8 mouse cellular contexts compared by ENCODE assay signal in the genomic region with DNA sequence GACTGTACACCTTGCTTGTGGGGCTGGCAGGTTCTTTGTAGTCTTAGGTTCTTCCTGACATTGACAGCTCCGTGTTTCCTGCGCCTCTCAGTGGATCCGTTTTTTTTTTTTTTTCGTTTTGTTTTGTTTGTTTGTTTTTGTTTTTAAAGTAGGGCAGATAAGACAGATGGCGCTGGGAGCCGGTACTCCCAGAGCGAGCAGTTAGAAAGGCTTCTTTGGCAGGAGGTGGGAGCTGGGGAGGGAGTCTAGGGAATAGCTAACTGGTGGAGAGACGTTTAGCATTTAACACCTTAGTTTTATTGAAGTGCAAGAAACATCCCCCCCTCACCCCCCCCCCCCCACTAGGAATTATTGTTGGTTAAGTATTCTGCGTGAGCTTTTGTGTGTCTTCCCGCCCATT. TPM values are rescaled to one million over a fixed set of nuclear protein-coding genes. Genes with fewer than 3 reads are reported as not detected.
DNase-seq lines count a peak whose midpoint lies in the region; ATAC-seq and TF ChIP-seq lines count a peak whose summit lies in the region.

No protein-coding gene starts in this region.

- H3K27me3 ChIP-seq in heart, embryonic 14.5 days (ENCODE audit: control insufficient read depth, insufficient read depth, low read length): no peaks in the 10 kb centered on the region
- H3K27me3 ChIP-seq in forebrain, embryonic 10.5 days (ENCODE audit: poor library complexity, severe bottlenecking): no peaks in the 10 kb centered on the region
- peaks cover 12% of the 10 kb centered on the region; the same call in 1 of the 2 replicates for H3K27me3 ChIP-seq in liver, embryonic 15.5 days

- H3K36me3 ChIP-seq in heart, embryonic 14.5 days (ENCODE audit: control insufficient read depth, insufficient read depth, low read length): no peaks in the 10 kb centered on the region
- no peaks in the 10 kb centered on the region for H3K36me3 ChIP-seq in ES-E14 (ENCODE audit: control insufficient read depth, insufficient read depth, low read length, poor library complexity, severe bottlenecking)
- peaks cover 9% of the 10 kb centered on the region; the same call in 1 of the 2 replicates for H3K36me3 ChIP-seq in forebrain, embryonic 10.5 days (replicated peaks)
- H3K36me3 ChIP-seq in liver, embryonic 15.5 days (replicated peaks): no peaks in the 10 kb centered on the region

- H3K4me2 ChIP-seq in heart, embryonic 14.5 days (ENCODE audit: low read length): peak overlapping the region; percentile 80
- H3K4me2 ChIP-seq in liver, embryonic 15.5 days: peak overlapping the region; percentile 84

- H3K9ac ChIP-seq in heart, embryonic 14.5 days (ENCODE audit: low read length): peak overlapping the region; percentile 81
- peak overlapping the region; percentile 91 for H3K9ac ChIP-seq in ES-E14 (ENCODE audit: insufficient read depth, low read depth, low read length, poor library complexity, severe bottlenecking)
- peak overlapping the region; percentile 81 for H3K9ac ChIP-seq in liver, embryonic 15.5 days

- in situ Hi-C loops in ES-E14 (cut with MboI; ENCODE audit: low sequenced_read_pairs in 2 of 2, unreplicated experiment in 2 of 2): no loop called here

- H3K4me1 ChIP-seq in heart, embryonic 14.5 days (ENCODE audit: control insufficient read depth in 2 of 2, insufficient read depth in 2 of 2, low read length in 2 of 2): peaks cover 0 to 12% of the 10 kb centered on the region in 2 experiments; a peak in 1 of 4 replicates
- H3K4me1 ChIP-seq in ES-E14 (ENCODE audit: control insufficient read depth in 2 of 2, insufficient read depth in 2 of 2, low read length in 2 of 2, poor library complexity in 1 of 2): 0 out of 4 replicates have a peak, but pooled peaks cover 0 to 3% of the 10 kb centered on the region in 2 experiments
- H3K4me1 ChIP-seq in forebrain, embryonic 10.5 days: peaks cover 29% of the 10 kb centered on the region
- H3K4me1 ChIP-seq in liver, embryonic 15.5 days (replicated peaks): peaks cover 24% of the 10 kb centered on the region

- H3K9me3 ChIP-seq in heart, embryonic 14.5 days (ENCODE audit: control insufficient read depth, low read length): no peaks in the 10 kb centered on the region
- H3K9me3 ChIP-seq in ES-E14 (ENCODE audit: control insufficient read depth, insufficient read depth, low read depth, low read length): no peaks in the 10 kb centered on the region
- no peaks in the 10 kb centered on the region for H3K9me3 ChIP-seq in forebrain, embryonic 10.5 days
- no peaks in the 10 kb centered on the region for H3K9me3 ChIP-seq in liver, embryonic 15.5 days (replicated peaks)

- intact Hi-C loops in heart, postnatal 36 days (cut with DNase I): loop anchor here (5.0 kb wide), 2 partner anchors 136 to 324 kb away; a partner anchor contains a TSS

- H3K27ac ChIP-seq in heart, embryonic 14.5 days (replicated peaks in 1 of 2; ENCODE audit: control insufficient read depth in 1 of 2, insufficient read depth in 1 of 2, low read depth in 2 of 2, low read length in 2 of 2): peak overlapping the region; percentile 72 to 78; a peak in 2 of 4 replicates
- H3K27ac ChIP-seq in ES-E14 (ENCODE audit: insufficient read depth, low read depth, low read length, poor library complexity, severe bottlenecking): no peak overlapping the region
- H3K27ac ChIP-seq in forebrain, embryonic 10.5 days: peak overlapping the region; percentile 96
- H3K27ac ChIP-seq in liver, embryonic 15.5 days (replicated peaks): peak overlapping the region; percentile 79

- 0% methylated on average over 10 of the region's 10 CpGs for WGBS in heart, embryonic 14.5 days
- under 1% methylated on average over 10 of the region's 10 CpGs for WGBS in forebrain, embryonic 10.5 days
- under 1% methylated on average over 10 of the region's 10 CpGs for WGBS in liver, embryonic 15.5 days (ENCODE audit: insufficient replicate concordance)

- ATAC-seq in heart, embryonic 14.5 days (ENCODE audit: insufficient number of reproducible peaks, insufficient read depth, low FRiP score, low read depth): no peak
- no peak for ATAC-seq in liver, embryonic 15.5 days (ENCODE audit: insufficient read depth)
- no peak for ATAC-seq in megakaryocyte progenitor cell, adult 5-6 weeks (replicated peaks; ENCODE audit: poor library complexity)

- no peak for DNase-seq in heart, postnatal 36 days
- DNase-seq in ES-E14 (ENCODE audit: low read depth, low spot score): no peak
- DNase-seq in forebrain, embryonic 10.5 days (ENCODE audit: extremely low spot score, low spot score): no peak
- DNase-seq in spleen, adult 18-20 months: no peak
- DNase-seq in urinary bladder, postnatal 10 days (ENCODE audit: low spot score): no peak

- H3K4me3 ChIP-seq in heart, embryonic 14.5 days (ENCODE audit: control insufficient read depth in 1 of 2, insufficient read depth in 1 of 2, low read depth in 1 of 2, low read length in 2 of 2): peak overlapping the region; percentile 81 to 97
- peak overlapping the region; percentile 90 to 91 for H3K4me3 ChIP-seq in ES-E14 (ENCODE audit: insufficient read depth in 1 of 2, low read depth in 1 of 2, low read length in 2 of 2, poor library complexity in 1 of 2, severe bottlenecking in 1 of 2)
- H3K4me3 ChIP-seq in forebrain, embryonic 10.5 days: peak overlapping the region; percentile 77
- peak overlapping the region; percentile 82 for H3K4me3 ChIP-seq in liver, embryonic 15.5 days (replicated peaks)

TF ChIP-seq in ES-E14, 5 proteins besides CTCF, POLR2A, EP300 and RAD21:
- TF ChIP-seq MAFK (IDR thresholded peaks at IDR 0.05; ENCODE audit: insufficient read depth, low read depth, low read length) (no peak), CHD2 (IDR thresholded peaks at IDR 0.05; ENCODE audit: low read depth, low read length) (no peak), HCFC1 (IDR thresholded peaks at IDR 0.05; ENCODE audit: borderline replicate concordance, insufficient read depth, low read length) (no peak), ZC3H11A (IDR thresholded peaks at IDR 0.05; ENCODE audit: borderline replicate concordance, low read depth, low read length) (no peak), ZNF384 (IDR thresholded peaks at IDR 0.05; ENCODE audit: low read depth, low read length) (peak; percentile 58)

RNA-seq across cellular contexts. Expression of a gene that starts 0.8 kb away (rescaled TPM):
- 2.8 and 3.0 TPM in 2 replicates for polyA plus RNA-seq in heart, embryonic 14.5 days (2014; fragmentation: Nextera tagmentation; extraction: Ambion mirVana)
- total RNA-seq in heart, postnatal 36 days (2021): 1 to 10 TPM; 2.1 to 2.4 TPM
- total RNA-seq in ES-E14 (2012; rRNA removed): 22.0 and 23.4 TPM in 2 replicates
- polyA plus RNA-seq in forebrain, embryonic 10.5 days (2016; fragmentation: Nextera tagmentation; extraction: Ambion mirVana): 12.1 and 13.5 TPM in 2 replicates
- 1.5 and 1.9 TPM in 2 replicates for polyA plus RNA-seq in liver, embryonic 15.5 days (2015; fragmentation: Nextera tagmentation; extraction: Ambion mirVana)
- 23.2 and 32.3 TPM in 2 replicates for total RNA-seq in megakaryocyte progenitor cell, adult 5-6 weeks (2015)
- 14.4 and 19.4 TPM in 2 replicates for total RNA-seq in megakaryocyte progenitor cell, adult 5-6 weeks (2017)
